Mouse (Mus musculus) kidney, adult 8-10 months (tissue): ENCODE measurements at regions not wholly inside any gene's neighbourhood (a gene's known extent, or its start where the extent isn't known, plus 50 kb on each side); places are given as distances from the start of the nearest gene placed in this dataset.
"Not testable (repeated sequence)": the region's sequence is repeated elsewhere in the genome, so short reads cannot be mapped to it uniquely, and the experiment has no call there.

ENCODE experiments used
- DNase-seq, 2 experiments: peaks; one replicate each; pipeline ENCODE4 v3.0.0; 2022

DNA sequence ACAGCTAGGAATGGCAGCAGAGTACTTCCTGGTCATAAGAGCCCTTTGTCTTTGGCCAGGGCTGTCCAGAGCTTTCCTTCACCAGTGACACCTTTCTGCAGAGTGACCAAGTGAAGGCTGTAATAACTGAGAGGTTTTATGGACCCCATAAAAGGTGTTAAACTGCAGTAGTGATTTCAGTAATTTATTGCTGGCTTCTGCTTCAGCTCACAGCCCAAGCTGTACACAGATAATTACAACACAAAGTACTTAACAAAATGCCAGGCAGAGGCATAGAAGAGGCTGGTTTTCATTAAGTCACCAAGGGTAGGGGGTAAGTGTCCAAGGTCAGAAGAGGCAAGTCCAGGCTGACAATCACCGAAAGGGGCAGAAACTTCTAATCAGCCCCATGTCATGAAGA, 83.8 kb downstream of the Eif4e start:
- DNase-seq, result no peak

DNA sequence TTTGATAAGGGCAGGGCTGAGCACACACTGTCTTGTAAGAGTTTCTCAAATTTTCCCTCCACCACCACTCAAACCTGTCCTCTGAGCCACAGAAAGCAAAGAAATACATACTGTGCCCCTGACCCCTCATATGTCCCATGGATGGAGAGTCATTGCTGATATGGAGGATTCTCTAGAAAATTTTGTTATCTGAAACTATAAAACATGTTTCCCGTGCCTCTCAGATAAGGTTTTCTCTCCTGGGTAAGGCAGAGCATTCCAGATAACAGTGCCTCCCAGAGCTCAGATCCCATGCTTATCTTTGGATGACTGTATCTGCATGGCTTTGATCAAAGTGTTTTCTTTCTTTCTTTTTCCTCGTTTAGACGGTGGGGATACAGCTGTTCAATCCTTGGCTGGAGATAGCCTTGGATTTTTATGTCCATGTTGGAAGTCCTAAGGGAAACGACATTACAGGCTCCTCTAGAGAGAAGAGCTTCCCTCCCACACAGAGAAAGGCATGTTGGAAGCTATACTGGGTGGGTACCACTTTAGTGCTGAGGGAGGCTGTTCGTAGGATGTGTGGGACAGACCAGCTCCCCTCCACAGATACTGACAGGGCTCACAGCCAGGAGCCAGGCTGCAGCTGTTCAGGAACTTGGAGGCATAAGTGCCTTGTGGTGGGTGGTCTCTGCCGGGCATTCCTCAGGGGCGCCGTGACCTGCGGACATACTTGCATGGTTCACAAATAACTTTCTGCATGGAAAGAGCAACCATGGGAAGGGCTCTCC, 87.1 kb downstream of the Eif4e start:
- DNase-seq, result no peak

DNA sequence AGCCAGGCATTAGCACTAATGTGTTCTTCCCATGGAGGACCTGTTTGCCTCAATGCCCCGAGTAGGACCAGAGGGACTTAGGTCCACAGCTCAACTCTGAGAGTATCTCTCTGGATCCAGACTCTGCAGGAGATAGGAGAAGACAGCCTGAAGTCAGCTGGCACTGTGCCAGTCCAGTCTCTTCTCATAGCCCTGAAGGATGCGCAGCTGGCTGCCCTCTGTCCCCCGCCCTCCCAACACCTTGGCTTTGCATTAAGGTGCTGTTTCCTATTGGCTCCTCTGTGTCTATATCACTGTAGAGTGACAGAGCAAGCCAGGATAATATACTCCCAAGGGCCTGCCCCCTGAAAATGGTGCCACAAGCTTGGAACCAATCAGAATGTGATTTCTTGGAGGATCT, 87.7 kb downstream of the Eif4e start:
- no peak for DNase-seq

DNA sequence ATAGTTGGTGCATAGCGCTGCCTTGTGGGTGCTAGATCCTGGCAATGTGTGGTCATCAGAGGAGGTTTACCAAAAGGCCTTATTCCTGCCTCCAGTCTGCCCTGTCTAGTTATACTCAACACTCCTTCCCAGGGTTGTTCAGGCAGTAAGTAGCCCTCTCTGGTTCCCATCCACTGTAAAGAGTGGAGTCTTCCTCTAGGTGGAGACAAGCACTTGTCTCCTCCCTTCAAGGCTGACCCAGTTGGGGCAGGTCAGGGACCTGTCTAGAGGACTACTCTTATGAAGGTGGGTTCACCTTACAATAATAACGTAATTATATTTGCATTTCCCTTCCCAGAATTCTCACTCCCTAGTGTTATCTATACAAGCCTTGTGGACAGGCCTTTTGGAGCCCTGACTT, 88.9 kb downstream of the Eif4e start:
- no peak for DNase-seq

DNA sequence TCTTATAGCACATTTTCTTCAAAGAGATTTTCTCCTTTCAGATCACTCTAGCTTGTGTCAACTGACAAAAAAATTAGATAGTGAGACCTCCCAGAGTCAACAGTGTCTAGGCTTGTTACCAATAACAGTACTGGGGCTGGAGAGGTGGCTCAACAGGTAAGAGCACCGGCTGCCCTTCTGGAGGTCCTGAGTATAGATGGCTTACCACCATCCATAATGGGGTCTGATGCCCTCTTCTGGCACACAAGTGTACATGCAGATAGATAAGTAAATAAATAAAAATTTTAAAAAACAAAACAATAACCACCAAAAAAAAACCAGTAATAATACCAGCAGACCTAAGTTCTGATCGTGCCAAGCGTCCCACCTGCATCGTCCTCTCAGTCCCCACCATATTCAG, 94.3 kb downstream of the Eif4e start:
- DNase-seq, result no peak

DNA sequence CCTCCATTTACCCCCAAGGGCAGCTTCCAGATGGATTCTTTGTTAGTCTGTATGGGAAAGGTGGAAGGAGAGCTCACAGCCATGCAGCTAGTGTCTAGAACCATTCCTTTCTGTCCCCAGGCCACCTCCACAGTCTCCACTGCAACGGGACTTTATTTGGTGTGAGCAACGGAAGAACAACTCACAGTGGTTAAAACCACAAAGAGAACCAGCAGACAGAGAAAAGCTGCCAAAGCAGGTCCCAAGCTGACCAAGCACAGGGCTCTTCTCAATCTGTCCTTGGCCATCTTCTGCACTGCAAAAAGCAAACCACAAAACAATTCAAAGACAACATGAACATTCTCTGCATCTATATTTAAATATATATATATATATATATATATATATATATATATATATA, 98.1 kb downstream of the Eif4e start:
- no peak for DNase-seq

DNA sequence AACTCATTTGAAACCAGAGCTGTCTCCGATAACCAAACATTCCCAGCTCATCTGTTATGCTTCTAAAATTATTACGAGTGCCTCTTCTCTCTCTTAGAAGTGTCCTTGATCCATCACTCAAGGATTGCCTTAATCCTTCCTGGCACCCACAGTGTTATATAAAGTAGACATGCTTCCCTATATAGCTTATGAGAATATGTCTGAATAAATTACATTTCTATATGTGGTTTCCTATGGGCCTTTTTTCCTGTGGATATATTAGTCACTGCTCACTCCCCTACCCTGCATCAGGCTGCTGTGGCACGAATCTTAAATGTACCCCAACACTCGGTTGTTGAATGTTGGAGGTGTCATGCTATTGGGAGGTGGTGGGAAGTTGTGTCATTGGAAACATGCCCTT, 100.3 kb downstream of the Eif4e start:
- DNase-seq, result no peak

DNA sequence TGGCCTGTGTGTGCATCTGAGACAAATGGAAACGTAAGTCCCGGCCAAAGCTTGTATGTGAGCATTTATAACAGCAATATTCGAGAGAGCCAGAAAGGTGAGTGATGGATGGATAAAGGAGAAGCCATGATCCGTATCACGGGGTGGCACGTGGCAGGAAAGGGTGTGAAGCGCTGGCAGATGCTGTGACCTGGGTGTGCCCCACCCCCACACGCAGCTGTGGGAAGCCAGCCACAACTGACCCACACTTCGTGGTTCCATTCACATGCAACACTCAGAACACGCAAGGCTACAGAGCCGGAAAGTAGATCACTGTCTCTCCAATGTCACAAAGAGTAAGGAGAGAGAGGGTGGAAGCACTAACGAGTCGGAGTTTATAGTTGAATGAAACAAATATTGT, 104.3 kb downstream of the Eif4e start:
- DNase-seq, result no peak

DNA sequence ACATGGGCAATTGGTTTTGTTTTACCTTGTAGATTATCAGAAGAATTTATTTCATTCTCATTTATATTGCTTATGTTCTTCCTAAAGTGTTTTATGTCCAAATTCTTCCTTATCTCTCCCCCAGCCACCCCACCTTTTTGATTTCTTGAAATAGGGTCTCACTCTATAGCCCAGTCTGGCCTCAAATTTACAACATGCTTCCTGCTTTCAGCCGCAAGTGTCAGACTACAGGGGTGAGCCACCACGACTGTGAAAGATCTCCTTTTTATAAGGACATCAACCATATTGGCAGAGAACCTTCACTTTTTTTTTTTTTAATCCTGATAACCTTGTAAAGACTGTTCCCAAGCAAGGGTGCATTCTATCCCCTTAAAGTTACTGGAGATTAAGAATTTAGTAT, 106.1 kb downstream of the Eif4e start:
- no peak for DNase-seq

DNA sequence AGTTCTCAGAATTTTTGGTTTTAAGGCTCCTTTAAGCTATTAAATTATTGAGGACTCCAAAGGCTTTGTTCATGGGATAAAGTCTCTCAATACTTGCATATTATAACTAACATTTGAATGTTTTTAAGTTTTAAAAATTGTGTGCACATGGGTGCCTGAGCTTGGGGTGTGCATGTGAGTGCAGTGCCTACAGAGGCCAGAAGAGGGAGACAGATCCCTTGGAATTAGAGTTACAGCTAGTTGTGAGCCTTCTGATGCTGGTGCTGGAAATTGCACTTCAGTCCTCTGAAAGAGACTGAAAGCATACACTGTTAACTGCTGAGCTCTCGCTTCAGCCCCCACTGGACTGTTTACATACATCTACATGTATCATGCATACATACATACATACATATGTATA, 100.0 kb upstream of the Tspan5 start:
- DNase-seq, result peak in 1 of 2 experiments; percentile 45

DNA sequence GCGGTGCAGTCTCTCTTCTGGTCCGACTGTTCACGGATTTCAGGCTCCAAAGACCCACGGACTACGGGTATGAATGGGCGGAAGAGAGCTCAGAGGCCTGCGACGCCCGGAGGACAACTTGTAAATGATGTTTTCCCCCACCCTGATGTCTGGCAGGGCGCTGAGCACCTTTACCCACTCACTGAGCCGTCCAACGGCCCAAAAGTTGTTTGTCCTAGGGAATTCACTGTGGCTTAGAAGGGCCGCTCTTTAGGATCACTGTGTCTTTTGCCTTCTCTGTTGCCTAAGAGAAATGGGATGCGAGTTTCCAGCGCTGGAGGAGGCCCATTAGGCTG, 98.1 kb upstream of the Tspan5 start:
- DNase-seq, result no peak

DNA sequence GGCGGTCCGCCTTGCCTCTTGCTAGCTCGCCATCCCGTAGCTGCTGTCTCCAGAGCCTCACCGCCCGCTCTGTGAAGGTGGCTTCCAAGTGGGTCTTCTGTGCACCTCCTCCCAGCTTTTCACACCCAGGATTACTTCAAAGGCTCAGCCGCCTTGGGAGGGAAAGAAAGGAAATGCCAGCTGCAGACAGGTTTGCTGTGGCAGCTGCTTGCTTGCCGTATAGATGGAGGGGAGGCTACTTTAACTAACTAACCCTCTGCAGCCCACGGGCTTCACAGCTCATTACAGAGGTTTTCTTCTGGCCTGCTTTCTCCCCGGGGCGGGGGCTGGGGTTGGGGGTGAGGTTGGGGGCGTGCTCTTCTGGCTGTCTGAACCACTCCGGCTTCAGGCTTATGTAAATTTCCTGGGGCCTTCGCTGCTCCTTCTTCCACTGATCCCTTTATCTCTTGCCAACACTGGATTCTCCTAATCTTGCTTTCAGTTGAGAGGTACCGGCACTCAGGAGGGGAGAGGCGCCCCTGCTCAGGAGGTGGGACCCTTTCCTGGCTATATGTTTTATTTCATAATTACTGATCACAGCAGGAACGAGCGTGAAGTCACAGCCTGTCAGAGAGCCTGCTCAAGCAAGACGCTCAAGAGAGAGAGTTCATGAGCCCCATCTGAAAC, 97.6 kb upstream of the Tspan5 start:
- DNase-seq, result no peak

DNA sequence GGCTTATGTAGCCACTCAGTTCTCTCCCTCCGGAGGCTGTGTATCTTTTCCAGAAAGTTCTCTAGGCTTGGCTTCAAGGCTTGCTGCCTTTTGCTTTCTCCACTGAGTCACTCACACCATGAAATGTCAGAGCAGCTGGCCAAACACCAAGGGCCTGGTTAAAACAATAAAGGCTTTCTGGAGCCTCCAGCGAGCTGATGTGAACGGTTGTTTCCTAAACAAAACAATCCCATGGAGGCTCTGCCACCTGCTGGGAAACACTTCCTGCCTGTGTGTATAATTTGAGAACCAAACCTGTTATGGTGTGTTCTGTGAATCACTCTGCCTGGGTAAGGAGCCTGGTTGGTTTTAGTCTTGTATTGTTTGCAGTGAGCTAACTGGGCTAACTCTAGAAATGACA, 96.7 kb upstream of the Tspan5 start:
- no peak for DNase-seq

DNA sequence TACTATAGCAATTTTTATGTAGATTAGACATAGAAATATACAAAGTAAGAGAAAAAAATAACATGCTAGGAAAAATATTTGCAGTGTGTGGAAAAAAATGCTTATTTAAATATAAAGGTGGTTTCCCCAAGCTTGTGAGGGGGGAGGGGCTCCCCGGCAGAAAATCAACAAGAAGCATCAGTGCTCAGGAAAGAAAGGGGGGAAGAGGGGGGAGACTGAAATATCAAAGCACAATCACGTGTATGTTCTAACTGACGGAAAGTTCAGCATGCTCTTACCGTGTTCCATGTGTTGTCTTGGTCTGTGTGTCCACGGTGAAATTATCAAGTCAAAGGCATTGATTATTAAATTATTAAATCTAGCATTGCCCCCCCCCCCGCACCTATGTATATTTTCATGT, 92.3 kb upstream of the Tspan5 start:
- DNase-seq, result no peak

DNA sequence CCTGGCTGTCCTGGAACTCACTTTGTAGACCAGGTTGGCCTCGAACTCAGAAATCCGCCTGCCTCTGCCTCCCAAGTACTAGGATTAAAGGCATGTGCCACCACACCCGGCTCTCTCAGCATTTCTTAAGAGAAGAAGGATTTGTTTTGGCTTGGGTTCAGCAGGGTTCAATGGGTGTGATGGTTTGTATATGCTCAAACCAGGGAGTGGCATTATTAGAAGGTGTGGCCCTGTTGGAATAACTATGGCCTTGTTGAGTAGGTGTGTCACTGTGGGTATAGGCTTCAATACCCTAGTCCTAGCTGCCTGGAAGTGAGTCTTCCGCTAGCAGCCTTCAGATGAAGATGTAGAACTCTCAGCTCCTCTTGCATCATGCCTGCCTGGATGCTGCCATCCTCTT, 91.3 kb upstream of the Tspan5 start:
- not testable (repeated sequence) for DNase-seq

DNA sequence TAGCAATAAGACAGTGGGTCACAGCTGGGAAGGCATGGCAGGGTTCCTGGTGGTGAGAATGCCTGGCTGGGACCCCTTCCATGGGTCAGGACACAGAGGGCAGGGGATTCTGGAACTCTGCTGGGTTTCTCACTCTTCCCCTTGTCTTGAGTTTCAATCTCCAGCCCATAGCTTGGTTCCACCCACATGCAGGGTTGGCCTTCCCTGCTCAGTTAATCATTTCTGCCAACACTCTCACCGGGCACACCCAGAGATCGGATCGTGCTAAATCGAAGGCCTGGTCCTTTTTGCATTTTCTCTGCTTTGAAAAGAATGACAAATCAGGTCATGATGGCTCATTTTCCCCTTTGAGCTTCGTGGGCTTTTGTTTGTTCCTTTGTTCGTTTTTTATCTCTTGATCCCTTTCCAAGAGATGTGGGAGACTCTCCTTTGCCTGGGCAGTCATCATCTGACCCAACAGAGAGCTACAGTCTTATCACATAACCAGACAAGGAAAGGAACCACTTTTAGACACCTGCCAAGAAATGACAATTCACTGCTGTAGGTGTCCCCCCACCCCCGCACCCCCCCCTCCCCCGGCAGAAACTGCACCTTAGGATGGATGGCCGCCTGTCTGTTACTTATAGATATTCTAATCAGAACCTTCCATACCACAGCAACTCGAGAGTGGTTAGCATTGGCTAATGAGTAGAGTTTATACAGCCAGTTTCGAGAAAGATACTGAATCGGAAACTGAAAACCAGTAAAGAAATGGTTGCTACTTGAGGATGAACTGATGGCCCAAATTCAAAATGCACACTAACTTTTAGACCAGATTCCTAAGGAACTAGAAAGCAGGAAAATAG, 90.4 kb upstream of the Tspan5 start:
- no peak for DNase-seq

DNA sequence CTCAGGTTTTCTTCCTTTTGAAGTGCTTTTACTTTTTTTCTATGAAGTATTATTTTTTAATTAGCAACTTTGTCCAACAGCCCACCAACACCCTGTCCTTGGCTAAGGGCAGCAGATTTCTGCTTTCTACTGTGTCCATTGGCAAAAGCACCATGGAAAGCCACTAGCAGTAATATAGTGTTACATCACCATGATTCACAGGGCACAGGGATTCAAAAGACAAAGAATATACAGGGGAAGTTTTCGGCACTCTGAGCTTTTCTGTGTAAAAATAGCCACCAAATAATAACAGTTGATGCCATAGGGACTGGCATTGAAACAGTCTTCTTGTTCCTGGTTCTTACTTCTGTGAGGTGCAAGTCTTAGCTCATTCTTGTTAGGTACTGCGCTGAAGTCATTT, 89.8 kb upstream of the Tspan5 start:
- DNase-seq, result no peak

DNA sequence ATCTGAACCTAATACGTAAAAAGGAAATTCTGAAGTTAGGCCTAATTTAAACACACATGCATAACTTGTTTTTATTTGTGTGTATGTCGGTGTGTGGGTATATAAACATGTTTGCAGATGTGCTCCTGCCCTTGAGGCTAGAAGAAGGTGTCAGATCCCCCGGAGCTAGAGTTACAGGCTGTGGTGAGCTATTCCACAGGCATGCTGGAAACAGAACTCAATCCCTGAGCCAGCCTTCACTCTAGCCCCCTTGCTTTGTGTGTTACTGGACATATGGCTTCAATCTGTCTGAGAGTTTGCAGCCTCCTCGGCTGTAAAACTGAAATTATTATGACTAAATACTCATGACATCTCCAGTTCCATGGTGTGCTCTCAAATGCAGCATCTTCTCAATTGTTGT, 89.3 kb upstream of the Tspan5 start:
- no peak for DNase-seq

DNA sequence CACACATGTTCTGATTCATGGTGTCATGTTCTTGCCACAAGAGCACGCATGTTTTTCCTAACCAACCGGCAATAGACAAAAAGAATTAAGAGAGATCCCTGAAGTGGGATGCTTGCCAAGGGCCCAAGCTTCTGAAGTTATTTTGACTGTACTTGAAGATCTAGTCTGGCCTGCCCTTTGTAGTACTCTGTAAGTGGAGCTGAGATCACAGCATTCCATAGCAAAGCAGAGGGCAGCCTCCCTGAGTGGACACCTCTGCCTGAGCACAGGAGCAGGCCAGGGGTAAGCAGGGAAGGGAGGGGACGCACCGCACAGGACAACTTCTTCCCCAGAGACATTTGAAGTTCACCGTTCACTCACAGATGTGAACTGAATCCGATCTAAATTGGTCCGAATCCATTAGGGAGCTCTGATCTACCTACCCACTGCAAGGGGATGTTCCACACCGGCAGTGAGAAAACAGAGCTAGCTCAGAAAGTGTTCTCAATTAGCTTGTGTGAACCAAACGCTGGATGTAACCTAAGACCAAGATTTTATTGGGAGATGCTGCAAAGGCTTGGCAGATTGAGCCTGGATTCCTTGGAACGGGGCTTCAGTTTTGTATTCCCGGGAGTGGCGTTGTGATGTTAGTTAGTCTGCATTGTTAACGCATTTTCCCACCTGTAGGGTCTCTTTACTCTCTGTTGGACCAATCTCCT, 88.3 kb upstream of the Tspan5 start:
- DNase-seq, result no peak

DNA sequence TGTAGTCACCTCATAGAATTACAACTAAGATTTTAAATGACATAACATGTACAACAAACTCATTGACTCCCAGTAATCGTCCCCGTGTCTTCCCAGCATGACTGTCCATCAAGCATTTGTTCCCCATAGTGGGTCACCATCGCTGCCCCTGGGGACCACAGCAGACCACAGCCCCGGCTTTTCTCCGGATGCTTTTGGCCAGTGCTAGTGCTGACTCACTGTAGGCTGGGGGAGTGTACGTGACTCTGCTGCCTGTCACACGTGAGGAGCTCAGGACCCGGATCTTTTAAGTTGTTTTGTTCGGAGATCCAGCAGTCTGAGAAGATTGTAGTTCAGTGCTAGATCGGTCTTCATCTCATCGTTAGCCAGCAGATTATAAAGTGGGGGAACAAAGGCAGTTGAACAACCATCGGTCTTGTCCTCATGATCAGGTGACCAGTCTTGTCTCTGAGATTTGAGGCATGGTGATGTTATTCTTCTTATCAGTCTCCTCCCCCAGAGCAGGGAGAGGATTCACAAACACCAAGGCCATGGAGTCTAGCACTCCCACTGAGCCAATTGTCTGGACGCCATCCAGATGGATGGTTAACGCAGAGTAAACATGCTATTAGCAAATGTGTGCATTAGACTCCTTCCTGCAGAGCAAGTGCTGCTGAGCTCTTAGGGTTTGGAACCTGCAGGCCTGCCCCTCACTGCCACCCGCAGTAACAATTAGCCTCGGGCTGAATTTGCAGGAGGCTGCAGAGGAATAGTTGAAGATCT, 87.2 kb upstream of the Tspan5 start:
- DNase-seq, result no peak

DNA sequence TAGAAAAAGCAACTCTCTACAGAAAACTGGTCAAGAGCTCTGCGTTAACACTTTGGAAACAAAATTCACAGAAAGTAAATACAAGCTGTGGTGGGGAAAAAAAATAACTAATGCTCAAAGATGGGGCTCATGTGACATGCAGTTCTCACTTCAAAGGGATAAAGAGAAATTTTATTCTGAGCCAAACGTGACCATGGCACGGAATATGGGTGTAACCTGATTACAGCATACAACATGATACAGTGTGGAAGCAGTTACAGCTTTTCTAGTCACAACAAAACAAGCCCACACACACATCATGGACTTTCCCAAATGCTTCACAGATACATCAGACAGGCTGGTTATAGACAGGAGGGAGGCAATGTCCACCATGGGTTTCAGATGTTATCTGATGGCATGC, 86.5 kb upstream of the Tspan5 start:
- no peak for DNase-seq

DNA sequence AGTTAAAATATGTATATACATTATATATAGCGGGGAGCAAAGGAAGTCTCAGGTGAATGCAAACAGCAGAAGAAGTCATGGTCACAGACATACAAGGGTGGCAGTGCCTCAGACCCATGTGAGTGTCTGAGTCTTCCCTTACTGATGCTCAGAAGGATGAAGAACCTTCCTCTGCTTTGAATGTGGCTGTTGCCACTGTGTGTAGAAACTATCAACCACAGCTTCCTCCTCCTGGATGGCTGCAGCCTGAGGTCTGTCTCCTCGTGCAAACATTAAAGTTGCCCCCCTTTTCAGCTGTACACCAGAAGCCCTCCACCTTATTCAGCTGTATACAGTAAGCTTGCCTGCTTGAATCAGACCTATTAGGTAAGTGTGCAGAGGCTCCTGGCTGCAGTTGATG, 79.4 kb upstream of the Tspan5 start:
- no peak for DNase-seq
